8 mouse cellular contexts compared by ENCODE assay signal in the genomic region with DNA sequence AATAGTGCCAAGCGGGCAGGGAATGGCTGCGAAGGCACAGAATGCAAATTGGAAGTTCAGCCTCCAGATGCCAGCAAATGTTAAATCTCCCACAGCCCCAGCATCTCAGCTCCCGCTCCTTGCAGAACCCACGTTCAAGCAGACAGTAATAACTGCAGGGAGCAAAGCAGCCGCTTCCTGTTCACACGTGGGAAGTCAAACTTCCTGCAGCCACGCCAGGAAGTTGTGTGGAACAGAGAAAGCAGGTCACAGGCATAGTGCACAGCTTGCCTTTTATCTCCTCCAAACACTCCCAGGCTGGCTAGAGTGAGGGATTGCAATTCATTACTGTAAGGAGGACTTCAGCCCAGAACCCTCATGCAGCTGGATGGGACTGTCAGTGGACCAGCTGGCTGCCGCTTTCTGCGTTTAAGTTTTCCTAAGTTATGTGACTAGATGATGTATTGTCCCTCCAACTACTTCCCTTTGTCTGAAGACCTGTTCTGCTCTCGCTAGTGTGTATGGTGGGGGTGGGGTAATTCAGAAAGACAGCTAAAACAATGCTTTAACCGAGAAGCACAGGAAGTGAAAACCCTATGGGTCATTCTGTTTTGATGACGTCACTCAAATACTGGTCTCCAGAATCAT.
DNase-seq lines count a peak whose midpoint lies in the region; ATAC-seq lines count a peak whose summit lies in the region.

No protein-coding gene starts in this region.

- DNase-seq in ovary, postnatal 36 days (ENCODE audit: low spot score): peak; percentile 10
- no peak for DNase-seq in ovary, adult 18-20 months (ENCODE audit: low spot score)
- peak; percentile 40 to 46 for DNase-seq in layer of hippocampus, postnatal 10 days (ENCODE audit: low spot score in 2 of 2)
- peak; percentile 39 for DNase-seq in lung, postnatal 10 days
- DNase-seq in right cerebral cortex, postnatal 36 days (ENCODE audit: low spot score in 2 of 2): peak; percentile 32 to 71
- no peak for DNase-seq in urinary bladder, postnatal 4 days (ENCODE audit: low spot score in 2 of 2)

- WGBS in hindbrain, embryonic 13.5 days: 25% methylated on average over 12 of the region's 12 CpGs

- H3K4me1 ChIP-seq in hindbrain, embryonic 13.5 days (replicated peaks): peaks cover 10% of the 10 kb centered on the region

- no peaks in the 10 kb centered on the region for H3K36me3 ChIP-seq in hindbrain, embryonic 13.5 days

- peak; percentile 94 for ATAC-seq in frontal cortex, adult (ENCODE audit: low TSS enrichment)
- peak; percentile 54; the same call in 1 of the 2 replicates for ATAC-seq in hindbrain, embryonic 13.5 days (ENCODE audit: low FRiP score)

- H3K4me2 ChIP-seq in hindbrain, embryonic 13.5 days: peak overlapping the region; percentile 42

- H3K27ac ChIP-seq in hindbrain, embryonic 13.5 days: peak overlapping the region; percentile 67

- no peaks in the 10 kb centered on the region for H3K27me3 ChIP-seq in hindbrain, embryonic 13.5 days

- H3K4me3 ChIP-seq in hindbrain, embryonic 13.5 days: no peak overlapping the region

- peak overlapping the region; percentile 19; the same call in 1 of the 2 replicates for H3K9ac ChIP-seq in hindbrain, embryonic 13.5 days

- no peaks in the 10 kb centered on the region for H3K9me3 ChIP-seq in hindbrain, embryonic 13.5 days

Comparison
In these comparisons a context has a peak if more than half of its experiments do, and no peak if none do; other contexts are left out.
1. DNase-seq: peak in ovary, postnatal 36 days (single experiment), layer of hippocampus, postnatal 10 days (2 of 2), lung, postnatal 10 days (single experiment) and right cerebral cortex, postnatal 36 days (2 of 2); none in ovary, adult 18-20 months (single experiment) and urinary bladder, postnatal 4 days (0 of 2).